In genomic region chr15:79577671-79578426, GRCm38 (mm10) we compare ENCODE assay signal across 16 mouse cellular contexts. TPM values are rescaled to one million over a fixed set of nuclear protein-coding genes. Genes with fewer than 3 reads are reported as not detected.
DNase-seq lines count a peak whose midpoint lies in the region; ATAC-seq and TF ChIP-seq lines count a peak whose summit lies in the region.
"Had no signal": no experiment of that assay in that cellular context is flagged by ENCODE, and none has a peak within 500 bp of the region (broad histone marks: within the 10 kb centered on the region; RNA-seq: fewer than 3 reads in every experiment).

No protein-coding gene starts in this region.

- H3K9ac ChIP-seq in heart, postnatal 0 days (replicated peaks; ENCODE audit: low read depth, low read length): no peak overlapping the region
- H3K9ac ChIP-seq in heart, embryonic 12.5 days: no peak overlapping the region
- no peak overlapping the region for H3K9ac ChIP-seq in CH12.LX (ENCODE audit: insufficient read depth, low read depth)
- H3K9ac ChIP-seq in hindbrain, embryonic 13.5 days: no peak overlapping the region
- no peak overlapping the region for H3K9ac ChIP-seq in midbrain, embryonic 11.5 days (ENCODE audit: low read length)
- H3K9ac ChIP-seq: hindbrain, embryonic 14.5 days; liver, embryonic 15.5 days had no signal

- no peak for TF ChIP-seq CTCF in heart, postnatal 0 days (IDR thresholded peaks at IDR 0.05; ENCODE audit: low read depth)
- no peak for TF ChIP-seq CTCF in CH12.LX (conservative IDR thresholded peaks at IDR 0.05 in 1 of 2, IDR thresholded peaks at IDR 0.05 in 1 of 2; ENCODE audit: low read depth in 2 of 2, low read length in 2 of 2)
- no peak for TF ChIP-seq CTCF in left cerebral cortex, adult 2 months (IDR thresholded peaks at IDR 0.05)
- TF ChIP-seq CTCF in thymus, adult 2 months (IDR thresholded peaks at IDR 0.05; ENCODE audit: borderline replicate concordance, control insufficient read depth, extremely low read depth, insufficient read depth, low read length, poor library complexity): no peak

- no peak for TF ChIP-seq POLR2A in CH12.LX (IDR thresholded peaks at IDR 0.05; ENCODE audit: low read depth, low read length)
- no peak for TF ChIP-seq POLR2A in thymus, adult 2 months (IDR thresholded peaks at IDR 0.05; ENCODE audit: control insufficient read depth, extremely low read depth, insufficient read depth, low read length, poor library complexity)

- no peaks in the 10 kb centered on the region for H3K4me1 ChIP-seq in heart, postnatal 0 days (ENCODE audit: control insufficient read depth, insufficient read depth)
- no peaks in the 10 kb centered on the region for H3K4me1 ChIP-seq in heart, embryonic 12.5 days (replicated peaks)
- peaks cover 0 to 11% of the 10 kb centered on the region in 2 experiments; a peak in 2 of 4 replicates for H3K4me1 ChIP-seq in CH12.LX (ENCODE audit: control insufficient read depth in 1 of 2, insufficient read depth in 2 of 2)
- H3K4me1 ChIP-seq in thymus, adult 2 months (replicated peaks; ENCODE audit: control insufficient read depth, insufficient read depth, low read length): peaks cover 9% of the 10 kb centered on the region
- no peaks in the 10 kb centered on the region for H3K4me1 ChIP-seq in hindbrain, embryonic 13.5 days (replicated peaks)
- H3K4me1 ChIP-seq in midbrain, embryonic 11.5 days (ENCODE audit: control insufficient read depth, insufficient read depth, low read length): no peaks in the 10 kb centered on the region
- H3K4me1 ChIP-seq: heart, embryonic 10.5 days; liver, embryonic 15.5 days had no signal

- no peak for ATAC-seq in heart, postnatal 0 days (ENCODE audit: insufficient read depth, low read depth)
- no peak for ATAC-seq in heart, embryonic 12.5 days (ENCODE audit: insufficient number of reproducible peaks, low FRiP score)
- ATAC-seq in hindbrain, embryonic 13.5 days (ENCODE audit: low FRiP score): no peak
- ATAC-seq in midbrain, embryonic 11.5 days (ENCODE audit: low FRiP score): no peak
- ATAC-seq: forebrain, embryonic 16.5 days had no signal

- no peaks in the 10 kb centered on the region for H3K36me3 ChIP-seq in heart, postnatal 0 days (replicated peaks; ENCODE audit: control insufficient read depth, insufficient read depth, low read length)
- no peaks in the 10 kb centered on the region for H3K36me3 ChIP-seq in heart, embryonic 12.5 days
- no peaks in the 10 kb centered on the region for H3K36me3 ChIP-seq in CH12.LX (replicated peaks in 1 of 2; ENCODE audit: control insufficient read depth in 1 of 2, insufficient read depth in 1 of 2, low read length in 1 of 2)
- no peaks in the 10 kb centered on the region for H3K36me3 ChIP-seq in thymus, adult 2 months (ENCODE audit: control insufficient read depth, insufficient read depth, low read length)
- H3K36me3 ChIP-seq in hindbrain, embryonic 13.5 days: no peaks in the 10 kb centered on the region
- no peaks in the 10 kb centered on the region for H3K36me3 ChIP-seq in midbrain, embryonic 11.5 days (ENCODE audit: control insufficient read depth, insufficient read depth, low read length)
- H3K36me3 ChIP-seq: heart, embryonic 10.5 days; liver, embryonic 15.5 days had no signal

- H3K27ac ChIP-seq in heart, postnatal 0 days (ENCODE audit: low read depth): peak overlapping the region; percentile 39; the same call in 1 of the 2 replicates
- H3K27ac ChIP-seq in heart, embryonic 12.5 days (ENCODE audit: poor library complexity, severe bottlenecking): no peak overlapping the region
- no peak overlapping the region for H3K27ac ChIP-seq in CH12.LX (ENCODE audit: insufficient read depth, low read depth)
- H3K27ac ChIP-seq in left cerebral cortex, adult 2 months: peak overlapping the region; percentile 85
- peak overlapping the region; percentile 96 for H3K27ac ChIP-seq in thymus, adult 2 months (ENCODE audit: control insufficient read depth, insufficient read depth, low read length)
- no peak overlapping the region for H3K27ac ChIP-seq in hindbrain, embryonic 13.5 days
- H3K27ac ChIP-seq in midbrain, embryonic 11.5 days (ENCODE audit: low read depth, low read length): no peak overlapping the region
- H3K27ac ChIP-seq: heart, embryonic 10.5 days; hindbrain, embryonic 14.5 days; liver, embryonic 15.5 days; macrophage had no signal

- intact Hi-C loops in left cerebral cortex, adult 2 months (cut with DNase I): loop anchor here (1.0 to 2.0 kb wide), 3 partner anchors 15 to 30 kb away; no protein-coding TSS in a partner anchor

- H3K79me2 ChIP-seq in CH12.LX (replicated peaks; ENCODE audit: control insufficient read depth, extremely low read depth, insufficient read depth, poor library complexity, severe bottlenecking): no peaks in the 10 kb centered on the region

- no peak for TF ChIP-seq RAD21 in CH12.LX (IDR thresholded peaks at IDR 0.05; ENCODE audit: low read depth, low read length)

- DNase-seq in heart, postnatal 0 days (ENCODE audit: low spot score): no peak
- peak; percentile 6 for DNase-seq in CH12.LX (ENCODE audit: extremely low read depth)
- DNase-seq in left cerebral cortex, adult 2 months (ENCODE audit: extremely low spot score in 1 of 2, low spot score in 2 of 2): peak in 1 of 2 experiments; percentile 14
- peak; percentile 64 for DNase-seq in thymus, adult 2 months
- no peak for DNase-seq in midbrain, embryonic 11.5 days (ENCODE audit: low spot score, missing footprints)
- no peak for DNase-seq in adrenal gland, adult (ENCODE audit: inconsistent age in 2 of 2, low spot score in 1 of 2)
- DNase-seq: cerebellum, postnatal 10 days; layer of hippocampus, postnatal 36 days; spleen, adult 18-20 months had no signal

- H3K4me2 ChIP-seq in heart, postnatal 0 days (ENCODE audit: low read depth, low read length): no peak overlapping the region
- no peak overlapping the region for H3K4me2 ChIP-seq in heart, embryonic 12.5 days
- H3K4me2 ChIP-seq in CH12.LX (ENCODE audit: insufficient read depth, low read depth, poor library complexity, severe bottlenecking): no peak overlapping the region
- H3K4me2 ChIP-seq in hindbrain, embryonic 13.5 days: no peak overlapping the region
- no peak overlapping the region for H3K4me2 ChIP-seq in midbrain, embryonic 11.5 days
- H3K4me2 ChIP-seq: hindbrain, embryonic 14.5 days; liver, embryonic 15.5 days had no signal

- no peaks in the 10 kb centered on the region for H3K9me3 ChIP-seq in heart, postnatal 0 days (replicated peaks; ENCODE audit: control insufficient read depth, low read length)
- 0 out of 2 replicates have a peak, but pooled peaks cover 2% of the 10 kb centered on the region for H3K9me3 ChIP-seq in heart, embryonic 12.5 days (replicated peaks)
- H3K9me3 ChIP-seq in CH12.LX (replicated peaks; ENCODE audit: low read length): no peaks in the 10 kb centered on the region
- H3K9me3 ChIP-seq in hindbrain, embryonic 13.5 days: no peaks in the 10 kb centered on the region
- H3K9me3 ChIP-seq in midbrain, embryonic 11.5 days (ENCODE audit: control insufficient read depth, low read length): no peaks in the 10 kb centered on the region
- H3K9me3 ChIP-seq: heart, embryonic 10.5 days; liver, embryonic 15.5 days had no signal

- 61% methylated on average over 6 of the region's 6 CpGs for WGBS in heart, postnatal 0 days
- WGBS in heart, embryonic 12.5 days: 55% methylated on average over 6 of the region's 6 CpGs
- WGBS in thymus, adult 2 months: 22% methylated on average over 6 of the region's 6 CpGs
- WGBS in hindbrain, embryonic 13.5 days: 70% methylated on average over 6 of the region's 6 CpGs
- WGBS in midbrain, embryonic 11.5 days: 79% methylated on average over 6 of the region's 6 CpGs

- in situ Hi-C loops in CH12.LX (cut with MboI; ENCODE audit: low pct_ligation_motif_present, low pct_unique_long_range_greater_than_20kb, low sequenced_read_pairs): no loop called here

- H3K4me3 ChIP-seq in heart, postnatal 0 days (ENCODE audit: low read depth, low read length): no peak overlapping the region
- no peak overlapping the region for H3K4me3 ChIP-seq in heart, embryonic 12.5 days
- H3K4me3 ChIP-seq in CH12.LX (replicated peaks in 1 of 3; ENCODE audit: low read depth in 2 of 3, low read length in 2 of 3, poor library complexity in 1 of 3): no peak overlapping the region
- H3K4me3 ChIP-seq in left cerebral cortex, adult 2 months: no peak overlapping the region
- H3K4me3 ChIP-seq in thymus, adult 2 months (ENCODE audit: control insufficient read depth, insufficient read depth, low read length): no peak overlapping the region
- no peak overlapping the region for H3K4me3 ChIP-seq in hindbrain, embryonic 13.5 days
- no peak overlapping the region for H3K4me3 ChIP-seq in midbrain, embryonic 11.5 days (ENCODE audit: low read depth, low read length)
- H3K4me3 ChIP-seq: heart, embryonic 10.5 days; liver, embryonic 15.5 days had no signal

- dilution Hi-C loops in CH12.LX (cut with MboI; ENCODE audit: extremely low pct_ligation_motif_present, extremely low pct_unique_long_range_greater_than_20kb, low sequenced_read_pairs): no loop called here

- no peaks in the 10 kb centered on the region for H3K27me3 ChIP-seq in heart, postnatal 0 days (ENCODE audit: control insufficient read depth, insufficient read depth, low read length)
- no peaks in the 10 kb centered on the region for H3K27me3 ChIP-seq in heart, embryonic 12.5 days (replicated peaks)
- H3K27me3 ChIP-seq in CH12.LX (replicated peaks): no peaks in the 10 kb centered on the region
- H3K27me3 ChIP-seq in thymus, adult 2 months (ENCODE audit: control insufficient read depth, insufficient read depth, low read length): no peaks in the 10 kb centered on the region
- H3K27me3 ChIP-seq in hindbrain, embryonic 13.5 days: no peaks in the 10 kb centered on the region
- H3K27me3 ChIP-seq in midbrain, embryonic 11.5 days (ENCODE audit: control insufficient read depth, insufficient read depth, low read length): no peaks in the 10 kb centered on the region
- H3K27me3 ChIP-seq: liver, embryonic 15.5 days had no signal

- TF ChIP-seq EP300 in heart, postnatal 0 days (IDR thresholded peaks at IDR 0.05; ENCODE audit: low read depth): no peak
- no peak for TF ChIP-seq EP300 in CH12.LX (IDR thresholded peaks at IDR 0.05; ENCODE audit: low read length)

RNA-seq across cellular contexts. Expression of gene Dmc1, which starts 27.1 kb away (rescaled TPM):
- total RNA-seq in heart, postnatal 0 days (2014; rRNA removed; ENCODE audit: low replicate concordance): 1.0 and 2.6 TPM in 2 replicates
- polyA plus RNA-seq in heart, postnatal 0 days (2015; fragmentation: Nextera tagmentation; extraction: Ambion mirVana): 0.74 and 0.84 TPM in 2 replicates
- polyA plus RNA-seq in heart, embryonic 12.5 days (2016; fragmentation: Nextera tagmentation; extraction: Ambion mirVana): 1.5 and 1.8 TPM in 2 replicates
- not detected in 2 replicates for total RNA-seq in CH12.LX (2012; rRNA removed)
- total RNA-seq in CH12.LX (2014; rRNA removed): not detected in 2 replicates
- polyA plus RNA-seq in CH12.LX (2012; ENCODE audit: insufficient read length, low read depth): not detected in 2 replicates
- total RNA-seq in left cerebral cortex, adult 2 months (2021): under 1 TPM; 0.66 to 0.91 TPM
- polyA plus RNA-seq in thymus, adult 2 months (2012; rRNA removed): 0.74 and 1.1 TPM in 2 replicates
- polyA plus RNA-seq in hindbrain, embryonic 13.5 days (2015; fragmentation: Nextera tagmentation; extraction: Ambion mirVana): 0.82 and 1.00 TPM in 2 replicates
- polyA plus RNA-seq in midbrain, embryonic 11.5 days (2014; fragmentation: Nextera tagmentation; extraction: Ambion mirVana): 0.94 and 1.1 TPM in 2 replicates
- polyA plus RNA-seq: macrophage had no signal

RNA-seq across cellular contexts. Expression of gene Ddx17, which starts 31.3 kb away (rescaled TPM):
- 163 and 223 TPM in 2 replicates for total RNA-seq in heart, postnatal 0 days (2014; rRNA removed; ENCODE audit: low replicate concordance)
- polyA plus RNA-seq in heart, postnatal 0 days (2015; fragmentation: Nextera tagmentation; extraction: Ambion mirVana): 13.7 and 14.9 TPM in 2 replicates
- polyA plus RNA-seq in heart, embryonic 12.5 days (2016; fragmentation: Nextera tagmentation; extraction: Ambion mirVana): 37.1 and 39.9 TPM in 2 replicates
- total RNA-seq in CH12.LX (2012; rRNA removed) (81.3 and 93.0 TPM in 2 replicates), CH12.LX (2014; rRNA removed) (79.8 and 84.6 TPM in 2 replicates)
- 108 and 114 TPM in 2 replicates for polyA plus RNA-seq in CH12.LX (2012; ENCODE audit: insufficient read length, low read depth)
- 100 to 1,000 TPM; 323 to 340 TPM for total RNA-seq in left cerebral cortex, adult 2 months (2021)
- 526 and 554 TPM in 2 replicates for polyA plus RNA-seq in thymus, adult 2 months (2012; rRNA removed)
- 59.2 and 61.0 TPM in 2 replicates for polyA plus RNA-seq in hindbrain, embryonic 13.5 days (2015; fragmentation: Nextera tagmentation; extraction: Ambion mirVana)
- 81.9 and 82.6 TPM in 2 replicates for polyA plus RNA-seq in midbrain, embryonic 11.5 days (2014; fragmentation: Nextera tagmentation; extraction: Ambion mirVana)

Comparison
In these comparisons a context has a peak if more than half of its experiments do, and no peak if none do; other contexts are left out.
1. H3K27ac ChIP-seq: peak in heart, postnatal 0 days (single experiment), left cerebral cortex, adult 2 months (single experiment) and thymus, adult 2 months (single experiment); none in heart, embryonic 12.5 days (single experiment), CH12.LX (single experiment), hindbrain, embryonic 13.5 days (single experiment) and midbrain, embryonic 11.5 days (single experiment).
2. DNase-seq: peak in CH12.LX (single experiment) and thymus, adult 2 months (single experiment); none in heart, postnatal 0 days (single experiment), midbrain, embryonic 11.5 days (single experiment) and adrenal gland, adult (0 of 2).